In genomic region chr10:122991648-122992047, GRCm38 (mm10) we compare ENCODE assay signal across 13 mouse cellular contexts.
DNase-seq lines count a peak whose midpoint lies in the region; ATAC-seq lines count a peak whose summit lies in the region.
"Had no signal": no experiment of that assay in that cellular context is flagged by ENCODE, and none has a peak within 500 bp of the region (broad histone marks: within the 10 kb centered on the region; RNA-seq: fewer than 3 reads in every experiment).

No protein-coding gene starts in this region.

- H3K4me3 ChIP-seq in heart, embryonic 14.5 days (ENCODE audit: control insufficient read depth in 1 of 2, insufficient read depth in 1 of 2, low read depth in 1 of 2, low read length in 2 of 2), result peak overlapping the region in 1 of 2 experiments; percentile 6; a peak in 1 of 4 replicates
- H3K4me3 ChIP-seq in megakaryocyte, embryonic 14.5 days (replicated peaks), result peak overlapping the region; percentile 18
- no peak overlapping the region for H3K4me3 ChIP-seq in stomach, embryonic 15.5 days (replicated peaks)
- H3K4me3 ChIP-seq: erythroblast, embryonic 14.5 days; liver, embryonic 15.5 days; midbrain, embryonic 15.5 days had no signal

- peak; percentile 54; the same call in 1 of the 2 replicates for ATAC-seq in heart, embryonic 14.5 days (ENCODE audit: insufficient number of reproducible peaks, insufficient read depth, low FRiP score, low read depth)
- ATAC-seq in megakaryocyte, adult 5-6 weeks (ENCODE audit: poor library complexity, severe bottlenecking), result no peak
- ATAC-seq in stomach, embryonic 15.5 days (ENCODE audit: insufficient read depth, low FRiP score, low read depth), result no peak
- ATAC-seq: midbrain, embryonic 15.5 days had no signal

- H3K36me3 ChIP-seq in heart, embryonic 14.5 days (ENCODE audit: control insufficient read depth, insufficient read depth, low read length), result peaks cover 38% of the 10 kb centered on the region
- H3K36me3 ChIP-seq in megakaryocyte, embryonic 14.5 days (replicated peaks; ENCODE audit: low read length), result peaks cover 51% of the 10 kb centered on the region
- H3K36me3 ChIP-seq in stomach, embryonic 15.5 days, result peaks cover 16% of the 10 kb centered on the region

- DNase-seq in cerebellum, adult 8-10 months, result peak; percentile 22
- DNase-seq in cerebellum, adult 11 months, result no peak
- DNase-seq in heart, adult 9 months (ENCODE audit: low spot score in 2 of 2), result no peak
- no peak for DNase-seq in retina, embryonic 14.5 days (ENCODE audit: low spot score)
- DNase-seq: gastrocnemius, postnatal 36 days; thymus, postnatal 4 days had no signal

- H3K27ac ChIP-seq in heart, embryonic 14.5 days (replicated peaks in 1 of 2; ENCODE audit: control insufficient read depth in 1 of 2, insufficient read depth in 1 of 2, low read depth in 2 of 2, low read length in 2 of 2), result peak overlapping the region; percentile 87 to 99
- H3K27ac ChIP-seq in stomach, embryonic 15.5 days, result 0 out of 2 replicates have a peak overlapping the region, but pooled peaks have one; percentile 13
- H3K27ac ChIP-seq: liver, embryonic 15.5 days; midbrain, embryonic 15.5 days had no signal

- H3K4me1 ChIP-seq in heart, embryonic 14.5 days (ENCODE audit: control insufficient read depth in 2 of 2, insufficient read depth in 2 of 2, low read length in 2 of 2), result peaks cover 14 to 53% of the 10 kb centered on the region in 2 experiments
- peaks cover 40% of the 10 kb centered on the region for H3K4me1 ChIP-seq in megakaryocyte, embryonic 14.5 days
- H3K4me1 ChIP-seq in stomach, embryonic 15.5 days, result 0 out of 2 replicates have a peak, but pooled peaks cover 5% of the 10 kb centered on the region

- WGBS in heart, embryonic 14.5 days, result 35% methylated on average over 9 of the region's 9 CpGs
- 89% methylated on average over 9 of the region's 9 CpGs for WGBS in stomach, embryonic 15.5 days

- H3K9ac ChIP-seq in heart, embryonic 14.5 days (ENCODE audit: low read length), result peak overlapping the region; percentile 69
- H3K9ac ChIP-seq in stomach, embryonic 15.5 days, result no peak overlapping the region
- H3K9ac ChIP-seq: liver, embryonic 15.5 days; midbrain, embryonic 15.5 days had no signal

- peak overlapping the region; percentile 55 for H3K4me2 ChIP-seq in heart, embryonic 14.5 days (ENCODE audit: low read length)
- no peak overlapping the region for H3K4me2 ChIP-seq in stomach, embryonic 15.5 days
- H3K4me2 ChIP-seq: liver, embryonic 15.5 days; midbrain, embryonic 15.5 days had no signal

- no peaks in the 10 kb centered on the region for H3K9me3 ChIP-seq in heart, embryonic 14.5 days (ENCODE audit: control insufficient read depth, low read length)
- no peaks in the 10 kb centered on the region for H3K9me3 ChIP-seq in megakaryocyte, embryonic 14.5 days
- no peaks in the 10 kb centered on the region for H3K9me3 ChIP-seq in stomach, embryonic 15.5 days
- H3K9me3 ChIP-seq: liver, embryonic 15.5 days; midbrain, embryonic 15.5 days had no signal

- H3K27me3 ChIP-seq in heart, embryonic 14.5 days (ENCODE audit: control insufficient read depth, insufficient read depth, low read length), result no peaks in the 10 kb centered on the region
- H3K27me3 ChIP-seq in megakaryocyte, embryonic 14.5 days (replicated peaks), result no peaks in the 10 kb centered on the region
- H3K27me3 ChIP-seq in stomach, embryonic 15.5 days (replicated peaks), result no peaks in the 10 kb centered on the region
- H3K27me3 ChIP-seq: liver, embryonic 15.5 days; midbrain, embryonic 15.5 days had no signal
